Mouse (Mus musculus): ENCODE data around the gene Chp1.

DNA sequence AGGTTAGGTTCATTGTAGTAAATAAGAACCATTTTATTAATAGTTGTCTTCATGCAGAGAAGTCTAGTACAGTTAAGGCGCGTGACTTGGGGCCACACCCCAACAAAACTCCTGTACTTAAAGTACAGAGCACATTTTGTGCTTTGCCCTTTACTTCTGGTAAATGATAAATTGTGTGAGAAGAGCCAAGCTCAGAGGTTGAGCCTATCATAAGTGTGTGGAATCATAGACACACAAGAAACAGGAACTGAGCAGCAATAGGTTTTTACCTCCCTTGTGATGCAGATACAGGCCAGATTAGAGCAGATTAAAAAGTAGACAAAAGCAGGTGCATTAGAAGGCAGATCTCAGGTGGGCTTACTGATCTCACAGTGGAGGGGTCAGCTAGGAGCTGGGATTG lies 73.8 kb downstream of the Chp1 start:
- TF ChIP-seq CTCF (IDR thresholded peaks at IDR 0.05; ENCODE audit: borderline replicate concordance, insufficient read depth, low read depth, low read length) (no peak), POLR2A (IDR thresholded peaks at IDR 0.05; ENCODE audit: borderline replicate concordance, insufficient read depth, low read length) (no peak)

Data from cerebellum, adult 2 months (tissue).